Mouse (Mus musculus) heart, postnatal 36 days (tissue): ENCODE measurements around the gene Srl. TPM values are rescaled to one million over a fixed set of nuclear protein-coding genes. Genes with fewer than 3 reads are reported as not detected.
"Not testable (repeated sequence)": the region's sequence is repeated elsewhere in the genome, so short reads cannot be mapped to it uniquely, and the experiment has no call there.

Experiments used
- DNase-seq, 2 experiments: peaks; one replicate each; pipeline ENCODE4 v3.0.0; 2021 to 2022
- intact Hi-C: fragments of 180-260 bp; cut with DNase I; formaldehyde crosslinking; loops from one replicate; pipeline ENCODE4 v1.15.1; 2025
- total RNA-seq, 2 experiments: library from RNA; stranded (reverse); gene quantifications; 2 replicates each; pipeline ENCODE4 v1.2.3; 2021

The Srl gene
- total RNA-seq, 2 experiments from 2014 or later, result 873 to 1,040 TPM

DNA sequence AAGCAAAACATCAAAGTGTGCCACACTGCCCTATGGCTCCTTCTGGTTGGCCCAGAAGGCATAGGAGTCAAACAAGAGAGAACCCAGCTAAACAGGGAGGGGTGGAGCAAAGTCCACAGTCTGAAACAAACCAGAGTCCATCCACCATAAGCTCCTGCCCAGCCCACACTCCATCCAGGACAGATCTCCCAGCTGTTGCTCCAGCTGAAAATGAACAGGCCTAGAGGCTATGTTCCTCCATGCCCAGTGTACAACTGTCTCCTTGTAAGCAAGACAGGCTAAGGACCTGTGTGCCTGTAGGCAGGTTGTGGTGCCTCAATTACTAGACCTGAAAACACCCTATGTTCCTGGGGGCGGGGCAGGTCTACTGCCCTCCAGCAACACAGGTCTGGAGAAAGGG lies 15.5 kb upstream of the Srl start:
- intact Hi-C loops, result loop anchor here (5.0 to 10.0 kb wide), 2 partner anchors 230 to 482 kb away; partner anchors contain the start of gene Trap1
- no peak for DNase-seq

DNA sequence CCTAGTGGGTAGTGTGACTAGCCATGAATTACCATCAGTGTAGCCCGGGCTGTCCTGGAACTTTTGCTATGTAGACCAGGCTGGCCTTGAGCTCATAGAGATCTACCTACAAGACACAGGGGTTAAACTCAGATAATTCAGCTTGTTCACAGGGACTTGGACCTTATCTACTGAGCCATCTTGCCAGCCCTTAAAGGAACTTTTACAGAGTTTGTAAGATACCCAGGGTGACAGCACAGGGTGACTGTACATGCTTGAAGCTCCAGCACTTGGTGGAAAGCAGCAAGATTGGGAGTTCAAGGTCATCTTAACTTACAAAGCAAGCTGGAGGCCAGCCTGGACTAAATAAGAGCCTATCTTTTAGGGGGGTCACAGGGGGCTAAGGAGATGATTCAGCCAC lies 13.9 kb upstream of the Srl start:
- intact Hi-C loops, result loop anchor here (5.0 to 10.0 kb wide), 2 partner anchors 232 to 481 kb away; partner anchors contain the start of gene Trap1
- DNase-seq, result no peak

DNA sequence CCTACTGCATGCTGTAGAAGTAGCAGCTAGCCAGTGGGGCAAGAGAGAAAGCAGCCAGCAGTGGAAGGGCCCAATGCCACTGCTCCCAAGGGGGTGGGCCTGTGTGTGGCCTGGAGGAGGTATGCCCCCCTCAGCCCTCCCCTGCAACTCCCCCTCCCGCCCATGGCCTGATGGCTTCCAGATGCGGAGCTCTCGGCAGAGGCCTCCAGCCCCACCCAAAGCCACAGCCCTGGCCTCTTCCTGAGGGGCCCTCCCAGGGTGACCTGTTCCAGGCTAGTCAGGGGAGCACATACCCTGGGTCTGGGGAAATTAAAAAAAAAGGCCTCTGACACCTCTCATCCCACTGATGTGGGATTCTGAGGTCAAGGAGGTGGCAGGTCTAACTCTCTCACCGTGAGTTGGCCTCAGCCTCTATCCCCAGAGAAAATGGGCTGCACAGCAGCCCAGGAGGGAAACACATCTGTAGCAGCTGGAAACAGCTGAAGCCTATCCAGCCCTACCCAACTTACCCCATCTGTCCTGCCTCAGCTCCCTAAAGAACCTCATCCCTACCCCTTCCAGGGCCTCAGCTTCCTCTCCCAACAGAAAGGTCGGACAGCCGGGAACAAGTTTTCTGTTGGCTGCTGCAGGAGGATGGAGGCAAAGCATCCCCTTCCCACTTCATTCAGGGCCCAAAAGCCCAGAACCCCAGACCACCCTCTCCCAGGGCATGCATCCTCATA lies 11.4 kb upstream of the Srl start:
- intact Hi-C loops, result loop anchor here (10.0 kb wide), 1 partner anchor 478 kb away; the partner anchor contains the start of gene Trap1
- DNase-seq, result peak in 1 of 2 experiments; percentile 44

- intact Hi-C loops, result loop anchor here (1.0 to 10.0 kb wide), 3 partner anchors 16 to 477 kb away; partner anchors contain the start of gene Trap1
- no peak for DNase-seq
Measured at GRCm38 (mm10) chr16:4551885-4552284, 10.3 kb upstream of the Srl start.

DNA sequence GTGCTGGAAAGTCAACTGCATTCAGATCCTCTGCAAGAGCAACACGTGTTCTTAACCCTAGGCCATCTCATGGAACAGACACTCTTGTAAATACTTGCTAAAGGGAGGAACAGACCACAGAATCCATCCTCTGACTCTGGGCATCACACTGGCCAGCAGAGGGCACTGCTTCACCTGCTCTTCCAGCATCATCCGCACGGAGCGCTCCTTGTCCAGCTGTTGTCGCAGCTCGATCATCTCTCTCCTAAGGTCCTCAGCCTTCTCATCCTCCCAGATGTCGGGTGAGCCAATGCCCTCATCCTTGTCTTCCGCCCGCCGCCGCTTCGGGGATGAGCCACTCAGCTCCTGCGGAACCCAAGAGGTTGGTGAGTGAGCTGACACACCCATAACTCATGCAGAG lies 9.4 kb upstream of the Srl start:
- peak; percentile 73 to 74 for DNase-seq
- intact Hi-C loops, result loop anchor here (1.0 to 10.0 kb wide), 3 partner anchors 17 to 476 kb away; partner anchors contain the start of gene Trap1

GRCm38 (mm10) chr16:4548953-4549688 lies 7.5 kb upstream of the Srl start:
- intact Hi-C loops, result no loop called here
- no peak for DNase-seq

GRCm38 (mm10) chr16:4547611-4548010 lies 6.0 kb upstream of the Srl start:
- DNase-seq, result no peak
- intact Hi-C loops, result no loop called here

GRCm38 (mm10) chr16:4546838-4547237 lies 5.2 kb upstream of the Srl start:
- DNase-seq, result no peak
- intact Hi-C loops, result no loop called here

GRCm38 (mm10) chr16:4544845-4545244 lies 3.2 kb upstream of the Srl start:
- DNase-seq, result no peak
- intact Hi-C loops, result loop anchor here (5.0 kb wide), 1 partner anchor 128 kb away; no protein-coding TSS in a partner anchor

GRCm38 (mm10) chr16:4543266-4543665 lies 1.6 kb upstream of the Srl start:
- no peak for DNase-seq
- intact Hi-C loops, result loop anchor here (5.0 kb wide), 1 partner anchor 126 kb away; no protein-coding TSS in a partner anchor

DNA sequence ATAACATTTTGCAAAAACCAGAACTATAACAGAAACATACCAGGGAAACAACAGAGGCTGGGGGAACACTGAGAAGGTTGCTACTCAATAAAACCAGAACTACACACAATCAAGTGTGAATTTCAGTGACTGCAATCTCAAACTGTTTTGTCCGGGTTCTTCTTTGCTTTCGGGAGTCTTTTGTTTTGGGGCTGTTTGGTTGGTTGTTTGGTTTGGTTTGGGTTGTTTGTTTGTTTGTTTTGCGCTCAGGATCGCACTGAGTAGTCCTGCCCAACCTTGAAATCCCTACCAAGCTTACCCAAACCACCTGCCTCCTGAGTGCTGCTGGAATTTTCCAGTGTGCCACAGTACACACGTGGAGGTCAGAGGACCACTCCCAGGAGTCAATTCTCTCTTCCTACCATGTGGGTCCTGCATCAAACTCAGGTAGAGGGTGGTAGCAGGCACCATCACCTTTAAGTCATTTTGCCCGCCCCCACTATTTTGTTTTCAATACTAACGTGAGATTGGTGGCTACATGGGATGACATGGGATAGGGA lies 689 bp upstream of the Srl start:
- intact Hi-C loops, result loop anchor here (1.0 to 5.0 kb wide), 3 partner anchors 53 to 226 kb away; no protein-coding TSS in a partner anchor
- no peak for DNase-seq

GRCm38 (mm10) chr16:4541033-4541432 lies 583 bp downstream of the Srl start:
- DNase-seq, result no peak
- intact Hi-C loops, result loop anchor here (5.0 kb wide), 1 partner anchor 124 kb away; no protein-coding TSS in a partner anchor

DNA sequence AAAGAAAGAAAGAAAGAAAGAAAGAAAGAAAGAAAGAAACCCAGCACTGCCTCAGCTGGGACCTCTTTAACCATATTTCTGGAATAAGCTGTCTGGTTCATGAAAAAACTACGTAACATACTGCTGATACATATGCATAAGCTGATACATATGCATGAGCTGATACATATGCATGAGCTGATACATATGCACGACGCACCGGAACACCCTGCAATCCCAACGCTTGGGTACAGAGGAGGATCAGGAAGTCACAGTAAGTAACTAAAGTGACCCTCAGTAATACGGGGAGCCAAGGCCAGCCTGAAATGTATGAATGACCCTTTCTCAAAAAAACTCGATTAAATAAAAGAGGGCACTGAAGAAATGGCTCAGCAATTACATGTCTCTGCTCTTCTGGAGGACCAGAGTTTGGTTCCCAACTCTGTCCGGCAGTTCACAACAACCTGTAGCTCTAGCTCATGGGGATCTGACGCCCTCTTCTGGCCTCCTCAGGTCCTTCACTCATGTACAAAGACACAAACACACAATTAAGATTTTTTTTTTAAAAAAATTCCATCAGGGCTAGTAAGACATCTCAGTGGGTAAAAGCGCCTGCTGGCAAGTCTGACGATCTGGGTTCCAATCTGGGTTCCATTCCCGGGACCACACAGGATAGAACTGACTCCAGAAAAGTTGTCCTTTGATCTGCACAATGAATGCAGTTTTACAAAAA lies 1.4 kb downstream of the Srl start:
- DNase-seq, result no peak
- intact Hi-C loops, result loop anchor here (5.0 kb wide), 1 partner anchor 123 kb away; no protein-coding TSS in a partner anchor

DNA sequence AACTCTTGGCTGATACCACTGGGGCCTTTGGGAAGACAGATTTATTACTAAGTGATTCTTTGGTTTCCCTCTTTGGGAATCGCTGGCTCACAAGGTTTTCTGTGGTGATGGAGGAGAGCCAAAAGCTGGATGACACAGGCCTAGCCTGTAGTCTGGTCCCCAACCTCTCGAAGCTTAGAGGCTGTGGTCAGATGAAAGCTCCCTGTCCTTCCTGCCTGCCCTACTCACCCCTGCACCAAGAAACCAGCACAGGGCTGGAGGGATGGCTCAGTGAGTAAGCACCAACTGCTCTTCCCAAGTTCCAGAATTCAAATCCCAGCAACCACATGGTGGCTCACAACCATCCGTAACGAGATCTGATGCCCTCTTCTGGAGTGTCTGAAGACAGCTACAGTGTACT lies 2.1 kb downstream of the Srl start:
- DNase-seq, result no peak
- intact Hi-C loops, result no loop called here

- intact Hi-C loops, result no loop called here
- no peak for DNase-seq
Measured at GRCm38 (mm10) chr16:4537616-4538358, 3.8 kb downstream of the Srl start.

DNA sequence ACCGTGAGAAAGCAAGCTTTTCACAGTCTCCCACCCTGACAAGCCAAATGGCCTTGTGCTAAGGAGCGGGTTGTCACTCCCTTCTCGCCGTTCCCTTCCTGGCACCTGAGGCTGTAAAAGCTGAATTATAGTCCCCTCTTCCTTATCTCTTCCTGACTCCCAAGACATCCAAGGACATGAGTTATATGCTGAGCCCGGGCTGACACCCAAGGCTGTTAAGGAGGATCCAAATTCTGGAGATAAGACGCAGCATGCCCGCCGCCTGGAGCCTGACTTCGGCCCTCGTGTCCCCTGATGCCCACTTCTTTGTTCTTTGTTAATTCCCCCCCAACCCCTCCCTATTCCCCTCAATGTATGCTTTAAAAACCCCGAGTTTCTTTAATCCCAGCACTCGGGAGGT lies 14.2 kb downstream of the Srl start:
- intact Hi-C loops, DNase-seq: not testable (repeated sequence)

DNA sequence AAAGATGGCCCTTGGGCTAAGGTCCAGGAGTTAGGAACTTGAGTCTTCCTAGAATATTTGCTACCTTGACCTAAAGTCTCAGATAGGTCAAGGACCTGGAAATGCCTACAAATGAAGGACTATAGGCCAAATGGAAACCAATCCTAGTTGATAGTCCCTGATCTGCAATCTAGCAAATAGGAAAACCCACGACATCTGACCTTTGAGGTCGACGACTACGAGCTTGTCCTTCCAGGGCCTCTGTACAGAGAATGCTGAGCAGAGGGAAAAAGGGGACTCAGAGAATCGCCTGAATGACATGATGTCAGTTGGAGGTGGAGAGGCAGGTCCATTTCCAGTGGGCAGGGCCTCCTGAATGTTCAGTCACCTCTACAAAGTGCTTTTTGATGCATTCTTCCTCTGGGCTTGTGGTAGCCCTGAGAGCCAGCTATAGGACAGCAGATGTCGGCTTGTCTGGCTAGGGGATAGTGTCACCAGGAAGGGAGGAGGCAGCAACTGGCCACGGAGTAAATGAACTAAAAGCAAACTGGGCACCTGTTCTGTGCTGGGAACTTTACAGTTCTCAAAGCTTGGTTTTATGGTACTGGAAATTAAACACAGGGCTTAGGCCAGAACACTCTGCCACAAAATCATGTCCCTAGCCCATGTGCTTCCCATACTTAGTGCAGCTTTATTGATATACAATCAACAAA lies 18.2 kb downstream of the Srl start:
- DNase-seq, result no peak
- intact Hi-C loops, result loop anchor here (2.0 kb wide), 1 partner anchor 23 kb away; no protein-coding TSS in a partner anchor

- intact Hi-C loops, result loop anchor here (2.0 kb wide), 1 partner anchor 22 kb away; no protein-coding TSS in a partner anchor
- peak in 1 of 2 experiments; percentile 45 for DNase-seq
Measured at GRCm38 (mm10) chr16:4522879-4523278, 18.7 kb downstream of the Srl start.
